Mouse (Mus musculus) intestine, embryonic 16.5 days (tissue): ENCODE data around the gene Zbtb46. TPM values are rescaled to one million over a fixed set of nuclear protein-coding genes. Genes with fewer than 3 reads are reported as not detected.

ENCODE experiments used
- ATAC-seq: fragments of 200-750 bp; cut with Nextera tagmentation; 2 replicates; pipeline ENCODE4 v1.8.0; 2017; ENCODE audit warnings: moderate TSS enrichment, moderate library complexity
- H3K27ac ChIP-seq: fragments of 300-500 bp; sonication (generic); 2 replicates; pipeline ENCODE4 v1.5.1; 2014; ENCODE audit warnings: mild to moderate bottlenecking, low read length
- H3K27me3 ChIP-seq: fragments of 300-500 bp; sonication (generic); replicated peaks from 2 replicates; pipeline ENCODE4 v1.6.1; 2014; ENCODE audit warnings: low read length, control low read depth, mixed read lengths; ENCODE audit not compliant: control insufficient read depth, insufficient read depth
- H3K36me3 ChIP-seq: fragments of 300-500 bp; sonication (generic); 2 replicates; pipeline ENCODE4 v1.6.1; 2014; ENCODE audit warnings: low read length, control low read depth; ENCODE audit not compliant: control insufficient read depth, insufficient read depth
- H3K4me1 ChIP-seq: fragments of 300-500 bp; sonication (generic); 2 replicates; pipeline ENCODE4 v1.6.1; 2014; ENCODE audit warnings: low read length, control low read depth, mixed read lengths; ENCODE audit not compliant: control insufficient read depth, insufficient read depth
- H3K4me2 ChIP-seq: fragments of 300-500 bp; sonication (generic); 2 replicates; pipeline ENCODE4 v1.6.1; 2014; ENCODE audit warnings: low read depth, low read length, control low read depth
- H3K4me3 ChIP-seq: fragments of 300-500 bp; sonication (generic); 2 replicates; pipeline ENCODE4 v1.5.1; 2014; ENCODE audit warnings: mild to moderate bottlenecking, low read length
- H3K9ac ChIP-seq: fragments of 300-500 bp; sonication (generic); 2 replicates; pipeline ENCODE4 v1.6.1; 2014; ENCODE audit warnings: low read depth, low read length
- H3K9me3 ChIP-seq: fragments of 300-500 bp; sonication (generic); 2 replicates; pipeline ENCODE4 v1.6.1; 2016; ENCODE audit warnings: low read length, control low read depth; ENCODE audit not compliant: control insufficient read depth
- WGBS: fragments of 180-500 bp; shearing (Covaris S2); extraction: QIAGEN DNeasy Blood & Tissue Kit; methylation state at CpG from one replicate; pipeline ENCODE4 v1.1.7; 2014; 5-methylcytosine and 5-hydroxymethylcytosine counted together
- polyA plus RNA-seq: library from polyadenylated mRNA; unstranded; fragments of >200 nt; fragmentation: Nextera tagmentation; extraction: Ambion mirVana; gene quantifications from 2 replicates; pipeline ENCODE4 v1.2.1, GENCODE M21; 2015

Zbtb46 gene
- polyA plus RNA-seq, 1 experiment from 2014 or later: 6.5 TPM

DNA sequence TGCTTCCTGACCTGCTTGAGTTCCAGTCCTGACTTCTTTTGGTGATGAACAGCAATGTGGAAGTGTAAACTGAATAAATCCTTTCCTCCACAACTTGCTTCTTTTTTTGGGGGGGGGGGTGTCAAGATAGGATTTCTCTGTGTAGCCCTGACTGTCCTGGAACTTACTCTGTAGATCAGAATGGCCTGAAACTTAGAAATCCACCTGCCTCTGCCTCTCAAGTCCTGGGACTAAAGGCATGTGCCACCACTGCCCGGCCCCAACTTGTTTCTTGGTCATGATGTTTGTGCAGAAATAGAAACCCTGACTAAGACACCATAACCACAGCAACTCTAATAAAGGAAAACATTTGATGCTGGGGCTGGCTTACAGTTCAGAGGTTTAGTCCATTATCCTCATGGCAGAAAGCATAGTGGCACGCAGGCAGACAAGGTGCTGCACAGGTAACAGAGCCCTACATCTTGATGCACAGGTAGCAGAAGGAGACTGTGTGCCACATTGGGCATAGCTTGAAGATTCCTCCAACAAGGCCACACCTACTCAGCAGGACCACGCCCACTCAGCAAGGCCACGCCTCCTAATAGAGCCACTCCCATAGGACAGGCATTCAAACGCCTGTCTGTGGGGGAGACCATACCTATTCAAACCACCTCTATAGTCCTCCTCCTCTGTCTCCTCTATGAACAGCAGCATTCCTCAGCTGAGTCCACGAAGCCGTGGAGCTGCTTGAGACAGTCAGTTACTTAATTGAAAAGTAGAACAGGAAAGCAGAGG lies 32.4 kb upstream of the Zbtb46 start:
- H3K9me3 ChIP-seq: no peaks in the 10 kb centered on the region
- H3K27ac ChIP-seq: no peak overlapping the region
- 29% methylated on average over 7 of the region's 7 CpGs for WGBS
- peaks cover 12% of the 10 kb centered on the region for H3K4me1 ChIP-seq
- H3K4me2 ChIP-seq: no peak overlapping the region
- no peaks in the 10 kb centered on the region for H3K27me3 ChIP-seq
- no peaks in the 10 kb centered on the region for H3K36me3 ChIP-seq
- no peak overlapping the region for H3K9ac ChIP-seq
- ATAC-seq: no peak
- no peak overlapping the region; the same call in 1 of the 2 replicates for H3K4me3 ChIP-seq

DNA sequence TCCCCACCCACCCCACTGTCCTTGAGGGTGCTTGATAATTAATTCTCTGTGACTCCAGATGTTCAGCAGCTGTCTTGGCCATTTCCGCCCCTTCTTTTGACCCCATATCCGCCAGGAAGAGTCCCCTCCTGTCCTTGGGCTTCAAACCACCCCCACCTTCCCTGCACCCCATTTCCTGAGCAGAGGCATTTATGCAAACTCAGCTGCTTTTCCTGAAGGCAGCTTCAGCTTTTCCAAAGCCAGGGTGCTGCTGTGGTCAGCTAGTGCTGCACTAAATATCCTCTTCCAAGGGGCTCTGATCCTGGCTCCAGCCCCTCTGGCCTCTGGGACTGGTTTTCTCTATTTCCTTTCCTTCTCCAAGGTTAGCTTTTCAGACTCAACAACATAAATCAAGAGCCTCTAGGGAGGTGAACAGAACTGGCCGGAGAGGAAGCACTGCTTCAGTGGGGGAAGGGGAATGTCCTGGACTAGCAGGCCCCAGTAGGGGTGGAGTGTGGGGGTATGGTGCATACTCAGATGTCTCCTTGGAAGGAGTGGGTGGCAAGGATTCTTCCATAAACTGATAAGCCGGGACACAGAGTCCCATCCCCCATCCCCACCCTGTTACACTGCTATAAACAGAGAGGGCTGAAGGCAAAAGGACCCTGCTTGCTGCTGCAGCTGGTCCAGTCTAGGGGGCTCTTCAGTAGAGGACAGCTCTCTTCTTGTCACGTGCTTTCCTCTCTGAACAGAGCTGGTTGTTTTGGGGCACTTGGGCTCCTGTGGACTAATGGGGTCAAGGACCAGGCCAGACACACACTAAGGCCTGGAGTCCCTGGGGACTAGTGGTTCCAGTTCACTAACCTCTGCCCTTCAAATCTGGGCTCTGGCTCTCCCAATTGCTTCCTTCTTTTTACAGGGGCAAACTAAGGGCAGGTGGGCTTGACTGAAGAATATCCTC lies 28.4 kb upstream of the Zbtb46 start:
- peak; percentile 81 for ATAC-seq
- H3K4me1 ChIP-seq: peaks cover 20% of the 10 kb centered on the region
- H3K4me2 ChIP-seq: 0 out of 2 replicates have a peak overlapping the region, but pooled peaks have one; percentile 4
- no peaks in the 10 kb centered on the region for H3K9me3 ChIP-seq
- no peak overlapping the region for H3K4me3 ChIP-seq
- no peaks in the 10 kb centered on the region for H3K36me3 ChIP-seq
- peak overlapping the region; percentile 0; the same call in 1 of the 2 replicates for H3K9ac ChIP-seq
- peak overlapping the region; percentile 85 for H3K27ac ChIP-seq
- H3K27me3 ChIP-seq: no peaks in the 10 kb centered on the region
- 24% methylated on average over 5 of the region's 5 CpGs for WGBS

DNA sequence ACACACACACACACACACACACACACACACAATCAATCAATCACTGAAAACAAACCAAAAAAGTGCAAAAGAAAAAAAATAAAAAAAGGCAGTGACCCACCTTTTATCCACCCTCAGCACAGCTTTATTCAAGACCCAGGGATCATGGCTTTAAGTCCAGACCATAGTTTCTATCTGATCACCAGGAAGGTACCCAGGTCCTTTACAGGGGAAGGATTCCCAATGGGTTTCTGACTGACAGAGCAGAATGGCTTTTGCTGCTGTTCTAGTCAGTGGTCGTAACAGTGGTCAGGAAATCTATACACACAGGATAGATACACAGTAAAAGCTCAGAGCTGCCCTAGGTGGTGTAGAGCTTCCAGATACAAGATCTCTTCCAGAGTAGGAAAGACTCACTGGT lies 26.5 kb upstream of the Zbtb46 start:
- no peak overlapping the region for H3K9ac ChIP-seq
- no peak overlapping the region for H3K4me3 ChIP-seq
- H3K4me1 ChIP-seq: peaks cover 20% of the 10 kb centered on the region
- no peak for ATAC-seq
- no peak overlapping the region for H3K4me2 ChIP-seq
- H3K9me3 ChIP-seq: no peaks in the 10 kb centered on the region
- no peak overlapping the region for H3K27ac ChIP-seq
- WGBS: 34% methylated on average over 1 of the region's 1 CpGs
- no peaks in the 10 kb centered on the region for H3K27me3 ChIP-seq
- H3K36me3 ChIP-seq: no peaks in the 10 kb centered on the region

DNA sequence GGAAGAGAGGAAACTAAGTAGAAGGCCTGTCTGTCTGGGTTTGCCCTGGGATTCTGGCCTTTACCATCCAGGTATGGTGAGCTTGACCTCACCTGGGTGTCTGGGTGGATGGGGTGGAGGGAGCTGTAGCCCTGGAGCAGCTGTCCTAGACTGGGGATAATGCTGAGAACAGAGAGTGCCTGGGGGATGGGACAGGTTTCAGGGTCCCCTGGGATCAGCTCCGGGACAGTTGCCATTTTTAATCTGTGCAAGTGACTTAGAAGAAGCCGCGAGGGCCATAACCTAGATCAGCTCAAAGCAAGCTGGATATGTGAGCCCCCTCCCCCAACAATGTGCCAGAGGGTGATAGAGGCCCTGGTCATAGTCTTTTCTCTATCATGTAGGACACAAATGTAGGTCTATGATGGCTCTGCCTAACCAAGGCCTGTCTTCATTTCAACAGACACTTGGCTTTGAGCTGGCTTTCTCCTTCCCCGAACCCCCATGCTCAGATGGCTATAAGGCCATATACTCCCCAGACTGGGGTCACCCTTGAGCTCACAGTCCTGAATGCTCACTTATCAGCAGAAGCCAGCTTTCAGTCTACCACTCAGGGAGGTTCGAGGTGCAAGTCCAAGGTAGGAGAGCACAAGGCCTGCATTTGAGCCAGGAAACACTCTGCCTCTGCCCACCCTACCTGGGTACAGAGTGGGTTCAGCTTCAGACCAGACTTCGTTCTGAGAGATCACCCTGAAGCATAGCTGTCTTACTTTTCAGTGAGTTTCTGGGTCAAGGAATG lies 25.4 kb upstream of the Zbtb46 start:
- H3K36me3 ChIP-seq: no peaks in the 10 kb centered on the region
- no peak for ATAC-seq
- peaks cover 20% of the 10 kb centered on the region for H3K4me1 ChIP-seq

DNA sequence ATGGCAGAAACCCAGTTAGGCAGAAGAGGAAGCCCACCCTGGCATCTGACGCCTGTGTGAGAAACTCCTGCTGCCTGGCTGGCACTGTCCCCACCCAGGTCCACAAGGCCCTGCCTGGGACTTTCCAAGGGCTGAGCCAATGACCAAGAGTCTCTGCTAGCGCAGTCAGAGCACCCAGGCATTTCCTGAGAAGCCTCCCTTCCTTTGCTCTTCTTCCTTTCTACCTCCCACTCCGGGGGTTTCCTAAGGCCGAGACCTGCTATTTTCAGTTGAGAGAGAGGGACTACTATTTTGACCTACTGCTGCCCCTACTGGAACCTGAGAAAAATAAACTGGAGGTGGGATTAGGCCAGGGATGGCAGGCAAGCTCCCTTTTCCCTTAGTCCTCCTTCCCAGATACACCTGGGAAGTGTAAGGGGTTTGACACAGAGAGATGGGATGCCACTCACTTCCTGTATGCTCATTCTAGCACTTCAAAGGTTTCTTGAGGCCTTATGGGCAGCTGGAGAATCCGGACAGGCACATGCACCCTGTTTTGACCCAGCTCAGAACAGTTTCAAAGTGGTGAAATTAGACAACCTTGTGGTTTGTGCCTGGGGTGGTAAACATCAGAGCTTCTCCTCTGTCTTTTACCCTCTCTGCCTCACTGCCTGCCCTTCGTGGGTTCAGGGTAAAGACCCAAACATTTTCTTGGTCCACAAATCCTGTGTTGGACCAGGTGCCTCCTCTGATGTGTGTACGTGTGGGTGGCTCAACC lies 24.5 kb upstream of the Zbtb46 start:
- ATAC-seq: peak; percentile 73
- H3K27ac ChIP-seq: peak overlapping the region; percentile 51
- no peaks in the 10 kb centered on the region for H3K36me3 ChIP-seq

More for the DNA sequence above, 25.4 kb upstream of the Zbtb46 start:
- Histone ChIP-seq H3K9ac (no peak overlapping the region), H3K4me2 (no peak overlapping the region), H3K27me3 (no peaks in the 10 kb centered on the region), H3K4me3 (no peak overlapping the region), H3K27ac (no peak overlapping the region), H3K9me3 (no peaks in the 10 kb centered on the region)
- WGBS: 91% methylated on average over 6 of the region's 6 CpGs

DNA sequence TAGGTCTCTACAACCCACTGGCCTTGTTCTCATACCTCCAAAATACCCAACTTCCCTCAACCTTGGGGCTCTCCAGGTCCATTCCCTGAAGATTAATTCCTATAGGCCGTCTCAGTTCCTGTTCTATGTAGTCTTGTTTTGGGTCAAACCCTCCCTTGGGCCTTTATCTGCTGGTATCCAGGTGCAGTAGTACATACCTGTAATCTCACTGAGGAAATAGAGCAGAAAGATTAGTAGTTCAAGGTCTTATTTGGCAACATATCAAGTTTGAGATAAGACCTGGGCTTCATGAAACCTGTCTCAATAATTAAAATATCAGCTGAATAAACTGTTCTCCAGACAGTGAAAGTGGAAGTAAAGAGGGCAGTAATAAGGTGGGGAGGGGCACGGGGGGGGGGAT lies 23.9 kb upstream of the Zbtb46 start:
- no peak overlapping the region; the same call in 1 of the 2 replicates for H3K9ac ChIP-seq
- 35% methylated on average over 2 of the region's 2 CpGs for WGBS
- H3K4me2 ChIP-seq: peak overlapping the region; percentile 9; the same call in 1 of the 2 replicates
- no peak overlapping the region for H3K27ac ChIP-seq
- H3K36me3 ChIP-seq: no peaks in the 10 kb centered on the region
- ATAC-seq: peak; percentile 51; the same call in 1 of the 2 replicates
- H3K27me3 ChIP-seq: no peaks in the 10 kb centered on the region
- no peaks in the 10 kb centered on the region for H3K9me3 ChIP-seq
- peaks cover 20% of the 10 kb centered on the region for H3K4me1 ChIP-seq
- H3K4me3 ChIP-seq: no peak overlapping the region

More for the DNA sequence above, 24.5 kb upstream of the Zbtb46 start:
- peak overlapping the region; percentile 48; the same call in 1 of the 2 replicates for H3K9ac ChIP-seq
- no peaks in the 10 kb centered on the region for H3K9me3 ChIP-seq
- no peak overlapping the region for H3K4me3 ChIP-seq
- H3K4me2 ChIP-seq: peak overlapping the region; percentile 9; the same call in 1 of the 2 replicates
- H3K27me3 ChIP-seq: no peaks in the 10 kb centered on the region
- peaks cover 20% of the 10 kb centered on the region for H3K4me1 ChIP-seq
- WGBS: 31% methylated on average over 7 of the region's 7 CpGs

DNA sequence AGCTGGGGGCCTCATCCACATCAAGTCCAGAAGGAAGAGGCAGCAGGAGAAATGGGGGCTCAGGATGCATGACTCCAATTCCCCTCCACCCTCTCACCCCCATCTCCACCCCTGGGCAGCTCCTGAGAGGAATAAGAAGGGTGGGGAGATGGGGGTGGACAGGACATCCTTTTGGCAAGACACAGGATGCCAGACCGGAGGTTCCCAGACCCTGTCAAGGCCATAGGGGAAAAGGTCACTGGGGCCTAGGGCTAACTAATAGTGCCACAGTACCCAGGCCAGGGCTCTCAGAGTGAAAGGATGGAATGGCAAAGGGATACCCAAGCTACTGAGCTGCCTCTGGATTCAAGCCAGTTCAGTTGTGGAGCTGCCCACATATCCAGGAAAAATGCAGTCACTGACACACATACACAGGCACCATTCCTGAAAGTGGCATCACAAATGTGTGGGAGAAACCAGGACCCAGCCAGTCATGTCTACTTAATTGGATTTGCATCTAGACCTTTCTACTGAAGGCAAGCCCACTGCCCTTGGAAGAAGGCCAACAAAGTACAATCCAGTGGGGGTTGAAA lies 13.1 kb upstream of the Zbtb46 start:
- WGBS: 68% methylated on average over 1 of the region's 1 CpGs
- Histone ChIP-seq H3K27ac (no peak overlapping the region), H3K4me2 (no peak overlapping the region), H3K36me3 (no peaks in the 10 kb centered on the region), H3K4me3 (no peak overlapping the region), H3K27me3 (no peaks in the 10 kb centered on the region), H3K4me1 (peaks cover 11% of the 10 kb centered on the region; the same call in 1 of the 2 replicates), H3K9ac (no peak overlapping the region), H3K9me3 (no peaks in the 10 kb centered on the region)
- ATAC-seq: no peak

DNA sequence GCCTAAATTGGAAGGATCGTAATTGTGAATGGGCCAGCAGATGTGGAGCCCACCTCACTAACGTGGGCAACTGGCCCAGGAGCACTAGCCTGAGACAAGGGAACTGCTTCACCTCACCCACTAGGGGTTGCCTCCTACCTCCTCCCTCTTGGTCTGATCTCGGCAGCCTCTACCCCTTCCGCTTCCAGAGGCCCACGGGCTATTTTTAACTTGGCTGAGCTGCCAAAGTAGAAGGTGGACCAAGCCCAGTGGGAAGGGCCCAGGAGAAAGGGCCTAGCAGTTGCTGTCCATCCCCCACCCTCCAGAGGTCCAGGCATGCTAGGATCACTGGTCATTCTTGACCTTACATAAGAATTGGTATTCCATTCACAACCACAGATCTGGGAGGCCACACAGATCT lies 12.0 kb upstream of the Zbtb46 start:
- Histone ChIP-seq H3K4me2 (no peak overlapping the region), H3K36me3 (no peaks in the 10 kb centered on the region), H3K4me3 (no peak overlapping the region), H3K9me3 (no peaks in the 10 kb centered on the region), H3K27me3 (no peaks in the 10 kb centered on the region), H3K27ac (no peak overlapping the region), H3K4me1 (peaks cover 11% of the 10 kb centered on the region; the same call in 1 of the 2 replicates), H3K9ac (no peak overlapping the region)
- 62% methylated on average over 5 of the region's 5 CpGs for WGBS
- no peak for ATAC-seq
